Mouse (Mus musculus) heart, postnatal 0 days (tissue): ENCODE results near the gene Sdcbp2. TPM values are rescaled to one million over a fixed set of nuclear protein-coding genes. Genes with fewer than 3 reads are reported as not detected.

ENCODE experiments used
- ATAC-seq: fragments of 200-750 bp; cut with Nextera tagmentation; 2 replicates; pipeline ENCODE4 v1.8.0; 2017; ENCODE audit warnings: low read depth, moderate number of reproducible peaks, moderate library complexity; ENCODE audit not compliant: insufficient read depth
- DNase-seq: peaks from one replicate; pipeline ENCODE4 v3.0.0-alpha.2; 2016; ENCODE audit warnings: low spot score
- H3K27ac ChIP-seq: fragments of 300-500 bp; sonication (generic); 2 replicates; pipeline ENCODE4 v1.5.1; 2014; ENCODE audit warnings: low read depth, mild to moderate bottlenecking
- H3K27me3 ChIP-seq: fragments of 300-500 bp; sonication (generic); 2 replicates; pipeline ENCODE4 v1.6.1; 2014; ENCODE audit warnings: low read length, mixed read lengths; ENCODE audit not compliant: control insufficient read depth, insufficient read depth
- H3K36me3 ChIP-seq: fragments of 300-500 bp; sonication (generic); replicated peaks from 2 replicates; pipeline ENCODE4 v1.6.1; 2014; ENCODE audit warnings: low read length, mixed read lengths; ENCODE audit not compliant: control insufficient read depth, insufficient read depth
- H3K4me1 ChIP-seq: fragments of 300-500 bp; sonication (generic); 2 replicates; pipeline ENCODE4 v1.6.1; 2014; ENCODE audit warnings: antibody characterized with exemption; ENCODE audit not compliant: control insufficient read depth, insufficient read depth
- H3K4me2 ChIP-seq: fragments of 300-500 bp; sonication (generic); 2 replicates; pipeline ENCODE4 v1.6.1; 2014; ENCODE audit warnings: low read depth, mild to moderate bottlenecking, low read length, moderate library complexity
- H3K4me3 ChIP-seq: fragments of 300-500 bp; sonication (generic); 2 replicates; pipeline ENCODE4 v1.5.1; 2014; ENCODE audit warnings: low read depth, low read length
- H3K9ac ChIP-seq: fragments of 300-500 bp; sonication (generic); replicated peaks from 2 replicates; pipeline ENCODE4 v1.6.1; 2014; ENCODE audit warnings: low read depth, low read length, mixed read lengths
- H3K9me3 ChIP-seq: fragments of 300-500 bp; sonication (generic); replicated peaks from 2 replicates; pipeline ENCODE4 v1.6.1; 2016; ENCODE audit warnings: low read length; ENCODE audit not compliant: control insufficient read depth
- CTCF ChIP-seq: IDR thresholded peaks from 2 replicates; pipeline ENCODE4 v1.5.1; 2016; ENCODE audit warnings: antibody characterized with exemption, control low read depth, low read depth
- EP300 ChIP-seq: IDR thresholded peaks from 2 replicates; pipeline ENCODE4 v1.6.1; 2016; ENCODE audit warnings: antibody characterized with exemption, low read depth
- WGBS: fragments of 180-500 bp; shearing (Covaris S2); extraction: QIAGEN DNeasy Blood & Tissue Kit; methylation state at CpG from one replicate; pipeline ENCODE4 v1.1.7; 2014; 5-methylcytosine and 5-hydroxymethylcytosine counted together
- polyA plus RNA-seq: library from polyadenylated mRNA; unstranded; fragments of >200 nt; fragmentation: Nextera tagmentation; extraction: Ambion mirVana; gene quantifications from 2 replicates; pipeline ENCODE4 v1.2.1, GENCODE M21; 2015
- total RNA-seq: library from RNA; depleted of rRNA; stranded (reverse); fragments of >200 nt; gene quantifications from 2 replicates; pipeline ENCODE4 v1.2.3, GENCODE M21; 2014; ENCODE audit warnings: low replicate concordance

Sdcbp2 gene
- total and polyA plus RNA-seq, 2 experiments from 2014 or later, result 1.8 to 8.0 TPM

DNA sequence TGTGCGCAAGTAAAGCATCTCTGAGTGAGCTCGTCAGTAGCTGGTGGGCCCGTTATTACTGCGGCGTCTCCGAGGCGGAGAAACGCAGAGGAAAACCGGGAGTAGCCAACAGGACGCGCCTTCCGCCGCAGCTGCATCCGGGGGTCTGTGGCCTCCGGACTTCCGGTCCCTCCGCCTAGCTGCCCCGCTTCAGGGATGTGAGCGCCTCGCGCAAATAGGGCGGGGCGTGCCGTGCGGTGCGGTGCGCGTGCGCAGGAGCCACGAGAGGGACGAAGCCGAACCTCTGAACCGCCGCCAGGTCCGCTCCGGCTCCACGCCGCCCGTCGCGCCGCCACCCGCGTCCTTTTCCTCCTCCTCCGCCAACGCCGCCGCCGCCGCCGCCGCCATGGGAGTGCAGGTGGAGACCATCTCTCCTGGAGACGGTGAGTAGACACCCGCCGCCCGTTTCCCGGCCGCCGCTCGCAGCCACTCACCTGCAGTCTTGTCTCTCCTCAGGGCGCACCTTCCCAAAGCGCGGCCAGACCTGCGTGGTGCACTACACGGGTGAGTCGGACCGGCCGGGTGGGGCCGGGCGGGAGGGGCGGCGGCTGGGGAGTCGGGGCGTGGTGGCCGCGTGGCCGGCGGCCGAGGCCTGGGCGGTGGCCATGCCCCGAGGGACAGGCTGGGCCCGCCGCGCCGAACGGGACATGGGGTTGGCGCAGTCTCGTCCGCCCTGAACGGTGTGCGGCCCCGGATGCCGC is 29.9 kb upstream of the Sdcbp2 start, which contains the start of gene Fkbp1a:
Fkbp1a (plus strand) TSS at position 161 of the 740 bp plus-strand sequence.
- Histone ChIP-seq H3K27me3 (no peaks in the 10 kb centered on the region), H3K4me1 (peaks cover 22% of the 10 kb centered on the region), H3K27ac (peak within 1 kb of the TSS; percentile 95), H3K36me3 (peaks cover 26% of the 10 kb centered on the region), H3K9me3 (no peaks in the 10 kb centered on the region), H3K4me3 (peak within 1 kb of the TSS; percentile 80), H3K4me2 (peak within 1 kb of the TSS; percentile 67), H3K9ac (peak within 1 kb of the TSS; percentile 85)
- ATAC-seq, result peak; percentile 97
- under 1% methylated on average over 68 of the region's 93 CpGs for WGBS
- peak; percentile 90 for DNase-seq
- TF ChIP-seq CTCF (no peak), EP300 (peak; percentile 97)

DNA sequence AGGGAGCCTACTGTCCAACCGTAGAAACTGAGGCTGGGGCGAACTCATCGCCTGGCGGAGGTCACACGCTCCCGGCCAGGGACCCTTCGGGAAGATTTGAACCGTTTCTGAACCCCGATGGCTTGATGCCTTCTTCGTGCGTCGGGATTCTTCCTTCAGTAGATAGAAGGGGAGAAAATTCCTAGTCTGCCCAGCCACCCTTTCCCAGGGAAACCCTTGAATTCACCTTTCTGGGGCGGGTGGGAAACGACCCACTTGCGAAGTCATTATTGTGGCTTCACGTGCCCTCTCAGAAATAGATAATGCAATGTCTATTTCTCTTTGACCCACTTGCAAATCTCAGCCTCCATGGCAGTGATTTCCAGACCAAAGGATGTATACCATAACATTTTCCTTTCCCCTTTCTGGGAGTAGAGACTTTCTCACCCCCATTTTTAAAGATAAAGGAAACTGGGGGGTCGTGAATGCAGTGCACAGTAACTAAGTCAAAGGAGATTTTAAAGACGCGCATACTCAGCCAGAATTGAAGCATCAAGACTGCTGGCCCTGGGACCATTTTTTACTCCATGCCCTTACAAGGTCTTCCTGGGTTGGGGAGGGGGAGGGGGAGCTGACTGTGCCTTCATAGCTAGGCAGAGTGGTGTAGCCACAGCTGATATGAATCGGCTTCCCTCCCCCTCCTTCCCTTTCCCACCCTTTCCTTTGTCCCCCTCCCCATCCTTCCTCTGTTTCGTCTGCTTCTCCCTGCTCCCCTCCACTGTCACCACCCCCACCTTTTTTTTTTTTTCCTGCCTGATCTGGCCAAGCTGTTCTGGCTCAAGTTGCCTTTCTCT is 29.1 kb upstream of the Sdcbp2 start:
- H3K4me2 ChIP-seq, result peak overlapping the region; percentile 67
- WGBS, result under 1% methylated on average over 21 of the region's 21 CpGs
- peak; percentile 57 for DNase-seq

DNA sequence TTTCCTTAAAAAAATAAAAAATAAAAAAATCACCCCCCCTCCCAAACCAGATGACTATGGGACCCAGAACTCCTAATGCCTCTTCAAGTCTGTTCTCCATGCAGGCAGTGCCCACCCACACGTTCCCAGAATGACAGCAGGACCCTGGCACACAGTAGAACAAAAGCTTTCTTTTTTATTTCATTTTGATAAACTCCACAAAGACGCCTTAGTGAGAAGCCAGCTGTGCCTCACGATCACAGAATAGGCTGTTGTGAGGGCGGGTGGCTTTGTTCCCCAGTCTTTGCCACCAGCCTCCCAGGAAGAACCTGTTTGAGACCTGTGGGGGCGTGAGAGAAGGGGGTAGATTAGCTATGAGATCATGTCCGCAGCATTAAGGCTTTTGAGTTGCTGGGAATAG is 27.7 kb upstream of the Sdcbp2 start:
- peaks cover 36% of the 10 kb centered on the region for H3K36me3 ChIP-seq
- peaks cover 36% of the 10 kb centered on the region for H3K4me1 ChIP-seq
- H3K27me3 ChIP-seq, result no peaks in the 10 kb centered on the region
- 0 out of 2 replicates have a peak overlapping the region, but pooled peaks have one; percentile 12 for H3K9ac ChIP-seq
- TF ChIP-seq CTCF (no peak), EP300 (no peak)
- ATAC-seq, result no peak
- H3K4me2 ChIP-seq, result peak overlapping the region; percentile 67
- no peaks in the 10 kb centered on the region for H3K9me3 ChIP-seq
- peak overlapping the region; percentile 33 for H3K27ac ChIP-seq
- DNase-seq, result no peak
- H3K4me3 ChIP-seq, result peak overlapping the region; percentile 80
- 38% methylated on average over 6 of the region's 6 CpGs for WGBS

More for the DNA sequence above, 29.1 kb upstream of the Sdcbp2 start:
- Histone ChIP-seq H3K27ac (peak overlapping the region; percentile 95), H3K4me3 (peak overlapping the region; percentile 80), H3K27me3 (no peaks in the 10 kb centered on the region), H3K9ac (peak overlapping the region; percentile 85), H3K36me3 (peaks cover 31% of the 10 kb centered on the region), H3K4me1 (peaks cover 26% of the 10 kb centered on the region), H3K9me3 (no peaks in the 10 kb centered on the region)
- peak; percentile 14 for ATAC-seq
- TF ChIP-seq EP300, result peak; percentile 77; the same call in 1 of the 2 replicates
- TF ChIP-seq CTCF, result no peak

DNA sequence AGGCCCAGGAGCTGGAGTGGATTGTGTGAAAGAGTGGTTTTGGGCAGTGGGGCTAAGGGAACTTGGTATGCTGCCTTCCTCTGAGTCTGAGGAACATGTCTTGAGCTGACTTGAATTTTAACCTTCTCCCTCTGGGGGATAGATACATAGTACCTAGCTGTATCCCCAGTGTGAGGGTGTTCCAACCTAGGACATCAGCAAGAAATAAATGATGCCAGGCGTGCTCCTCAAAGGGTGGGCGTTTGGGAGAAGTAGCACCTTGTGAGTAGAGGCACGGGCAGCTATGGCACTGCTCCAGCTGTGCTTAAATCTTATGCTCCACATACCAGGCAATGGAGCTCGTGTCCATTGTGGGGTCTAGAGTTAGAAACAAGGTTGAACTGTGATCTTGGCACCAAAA is 25.9 kb upstream of the Sdcbp2 start:
- 75% methylated on average over 4 of the region's 4 CpGs for WGBS
- Histone ChIP-seq H3K36me3 (peaks cover 54% of the 10 kb centered on the region), H3K4me3 (peak overlapping the region; percentile 8; the same call in 1 of the 2 replicates), H3K9ac (no peak overlapping the region), H3K27ac (no peak overlapping the region), H3K27me3 (no peaks in the 10 kb centered on the region), H3K4me2 (peak overlapping the region; percentile 67), H3K4me1 (peaks cover 47% of the 10 kb centered on the region), H3K9me3 (no peaks in the 10 kb centered on the region)
- DNase-seq (no peak), ATAC-seq (no peak)
- TF ChIP-seq CTCF, result no peak
- no peak for TF ChIP-seq EP300

DNA sequence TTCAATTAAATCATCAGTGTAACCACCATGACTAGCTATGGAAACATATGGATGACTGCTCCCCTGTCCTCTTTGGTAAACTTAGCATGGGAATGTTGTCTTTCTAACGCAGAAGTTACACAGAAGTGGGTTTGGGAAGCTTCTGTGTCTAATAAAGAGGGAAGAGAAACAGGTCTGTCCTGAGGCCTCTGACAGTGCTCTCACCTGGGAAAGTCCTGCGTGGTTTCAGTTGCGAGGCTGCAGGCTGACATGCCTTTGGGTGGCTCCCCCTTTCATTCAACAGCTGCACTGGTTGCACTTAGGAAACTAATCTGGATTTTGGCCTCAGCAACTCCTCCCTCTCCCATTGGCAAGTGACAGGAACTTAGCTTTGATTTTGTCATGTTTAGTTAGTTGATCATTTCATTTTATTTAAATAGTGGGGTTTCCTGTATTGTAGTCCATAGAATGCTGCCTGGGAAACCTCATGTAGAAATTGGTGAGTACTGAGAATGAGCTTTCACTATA is 22.8 kb upstream of the Sdcbp2 start:
- Histone ChIP-seq H3K9ac (no peak overlapping the region), H3K4me2 (no peak overlapping the region), H3K4me1 (peaks cover 34% of the 10 kb centered on the region), H3K27me3 (no peaks in the 10 kb centered on the region), H3K4me3 (no peak overlapping the region), H3K36me3 (peaks cover 79% of the 10 kb centered on the region), H3K27ac (no peak overlapping the region), H3K9me3 (no peaks in the 10 kb centered on the region)
- no peak for TF ChIP-seq EP300
- no peak for TF ChIP-seq CTCF
- DNase-seq (no peak), ATAC-seq (no peak)
- 75% methylated on average over 3 of the region's 3 CpGs for WGBS
